Mouse (Mus musculus): ENCODE measurements around the gene Cdc14a. TPM values are rescaled to one million over a fixed set of nuclear protein-coding genes. Genes with fewer than 3 reads are reported as not detected.

The Cdc14a gene
- polyA plus RNA-seq, 1 experiment from 2014 or later, result 12.1 TPM

DNA sequence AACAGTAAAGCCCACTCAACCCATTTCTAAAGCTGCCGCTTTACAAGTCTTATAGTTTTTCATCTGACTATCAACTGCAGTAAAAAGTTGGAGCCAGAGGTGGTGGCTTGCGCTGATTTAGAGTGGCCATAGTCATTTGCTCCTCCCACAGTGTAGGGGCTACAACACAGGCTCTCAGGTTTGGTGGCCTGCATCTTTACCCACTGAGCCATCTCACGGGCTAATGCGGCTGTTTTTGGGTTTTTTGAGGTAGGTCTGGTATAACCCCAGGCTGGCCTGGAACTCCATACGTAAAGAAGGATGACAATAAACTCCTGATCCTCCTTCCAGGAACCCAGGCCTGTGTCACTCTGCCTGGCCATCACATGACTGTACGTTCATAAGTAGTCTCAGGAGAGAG lies 2.1 kb upstream of the Cdc14a start:
- peaks cover 5% of the 10 kb centered on the region; the same call in 1 of the 2 replicates for H3K36me3 ChIP-seq (ENCODE audit: insufficient read depth)
- peaks cover 7% of the 10 kb centered on the region; the same call in 1 of the 2 replicates for H3K4me1 ChIP-seq (ENCODE audit: insufficient read depth)
- DNase-seq (no peak), ATAC-seq (ENCODE audit: insufficient read depth) (no peak)
- no peak overlapping the region for H3K4me3 ChIP-seq (ENCODE audit: low read depth, low read length)
- 93% methylated on average over 6 of the region's 6 CpGs for WGBS
- H3K27ac ChIP-seq (ENCODE audit: low read depth), result no peak overlapping the region
- H3K4me2 ChIP-seq, result no peak overlapping the region
- no peaks in the 10 kb centered on the region for H3K27me3 ChIP-seq (ENCODE audit: insufficient read depth, low read length)
- H3K9ac ChIP-seq, result no peak overlapping the region
- H3K9me3 ChIP-seq (ENCODE audit: low read depth, low read length), result no peaks in the 10 kb centered on the region
- TF ChIP-seq CTCF (IDR thresholded peaks at IDR 0.05; ENCODE audit: low read depth), result no peak

- peak; percentile 54 for ATAC-seq (ENCODE audit: insufficient read depth)
- TF ChIP-seq CTCF (IDR thresholded peaks at IDR 0.05; ENCODE audit: low read depth), result peak; percentile 78
- DNase-seq, result peak; percentile 97
- peaks cover 7% of the 10 kb centered on the region; the same call in 1 of the 2 replicates for H3K4me1 ChIP-seq (ENCODE audit: insufficient read depth)
- H3K27ac ChIP-seq (ENCODE audit: low read depth), result peak overlapping the region; percentile 88
- H3K4me3 ChIP-seq (ENCODE audit: low read depth, low read length), result peak overlapping the region; percentile 92
- no peaks in the 10 kb centered on the region for H3K27me3 ChIP-seq (ENCODE audit: insufficient read depth, low read length)
- under 1% methylated on average over 11 of the region's 11 CpGs for WGBS
- H3K4me2 ChIP-seq, result peak overlapping the region; percentile 73
- H3K9ac ChIP-seq, result peak overlapping the region; percentile 85
- peaks cover 5% of the 10 kb centered on the region; the same call in 1 of the 2 replicates for H3K36me3 ChIP-seq (ENCODE audit: insufficient read depth)
- no peaks in the 10 kb centered on the region for H3K9me3 ChIP-seq (ENCODE audit: low read depth, low read length)
Measured at GRCm38 (mm10) chr3:116424973-116425284, 1.1 kb upstream of the Cdc14a start.

GRCm38 (mm10) chr3:116424160-116424972 lies 534 bp upstream of the Cdc14a start:
- peak overlapping the region; percentile 73 for H3K4me2 ChIP-seq
- peak overlapping the region; percentile 92 for H3K4me3 ChIP-seq (ENCODE audit: low read depth, low read length)
- no peaks in the 10 kb centered on the region for H3K9me3 ChIP-seq (ENCODE audit: low read depth, low read length)
- peak overlapping the region; percentile 85 for H3K9ac ChIP-seq
- peaks cover 7% of the 10 kb centered on the region; the same call in 1 of the 2 replicates for H3K4me1 ChIP-seq (ENCODE audit: insufficient read depth)
- H3K36me3 ChIP-seq (ENCODE audit: insufficient read depth), result peaks cover 8% of the 10 kb centered on the region; the same call in 1 of the 2 replicates
- no peak for DNase-seq
- 0% methylated on average over 32 of the region's 32 CpGs for WGBS
- peak overlapping the region; percentile 88 for H3K27ac ChIP-seq (ENCODE audit: low read depth)
- TF ChIP-seq CTCF (IDR thresholded peaks at IDR 0.05; ENCODE audit: low read depth), result no peak
- H3K27me3 ChIP-seq (ENCODE audit: insufficient read depth, low read length), result no peaks in the 10 kb centered on the region
- peak; percentile 7 for ATAC-seq (ENCODE audit: insufficient read depth)

GRCm38 (mm10) chr3:116422795-116423352 lies 958 bp downstream of the Cdc14a start:
- 0% methylated on average over 23 of the region's 23 CpGs for WGBS
- Histone ChIP-seq H3K4me3 (ENCODE audit: low read depth, low read length) (peak overlapping the region; percentile 92), H3K4me1 (ENCODE audit: insufficient read depth) (peaks cover 7% of the 10 kb centered on the region; the same call in 1 of the 2 replicates), H3K27ac (ENCODE audit: low read depth) (peak overlapping the region; percentile 88; the same call in 1 of the 2 replicates), H3K27me3 (ENCODE audit: insufficient read depth, low read length) (no peaks in the 10 kb centered on the region), H3K4me2 (peak overlapping the region; percentile 73), H3K9ac (peak overlapping the region; percentile 85), H3K36me3 (ENCODE audit: insufficient read depth) (peaks cover 8% of the 10 kb centered on the region; the same call in 1 of the 2 replicates), H3K9me3 (ENCODE audit: low read depth, low read length) (no peaks in the 10 kb centered on the region)
- DNase-seq, result peak; percentile 91
- no peak; the same call in 1 of the 2 replicates for ATAC-seq (ENCODE audit: insufficient read depth)
- TF ChIP-seq CTCF (IDR thresholded peaks at IDR 0.05; ENCODE audit: low read depth), result peak; percentile 65

GRCm38 (mm10) chr3:116422074-116422473 lies 1.8 kb downstream of the Cdc14a start:
- Histone ChIP-seq H3K4me2 (peak overlapping the region; percentile 73), H3K9me3 (ENCODE audit: low read depth, low read length) (no peaks in the 10 kb centered on the region), H3K4me3 (ENCODE audit: low read depth, low read length) (peak overlapping the region; percentile 92), H3K27ac (ENCODE audit: low read depth) (no peak overlapping the region), H3K36me3 (ENCODE audit: insufficient read depth) (peaks cover 8% of the 10 kb centered on the region; the same call in 1 of the 2 replicates), H3K9ac (peak overlapping the region; percentile 85), H3K27me3 (ENCODE audit: insufficient read depth, low read length) (no peaks in the 10 kb centered on the region), H3K4me1 (ENCODE audit: insufficient read depth) (peaks cover 7% of the 10 kb centered on the region; the same call in 1 of the 2 replicates)
- no peak for TF ChIP-seq CTCF (IDR thresholded peaks at IDR 0.05; ENCODE audit: low read depth)
- DNase-seq (no peak), ATAC-seq (ENCODE audit: insufficient read depth) (no peak)
- WGBS, result 34% methylated on average over 8 of the region's 8 CpGs

DNA sequence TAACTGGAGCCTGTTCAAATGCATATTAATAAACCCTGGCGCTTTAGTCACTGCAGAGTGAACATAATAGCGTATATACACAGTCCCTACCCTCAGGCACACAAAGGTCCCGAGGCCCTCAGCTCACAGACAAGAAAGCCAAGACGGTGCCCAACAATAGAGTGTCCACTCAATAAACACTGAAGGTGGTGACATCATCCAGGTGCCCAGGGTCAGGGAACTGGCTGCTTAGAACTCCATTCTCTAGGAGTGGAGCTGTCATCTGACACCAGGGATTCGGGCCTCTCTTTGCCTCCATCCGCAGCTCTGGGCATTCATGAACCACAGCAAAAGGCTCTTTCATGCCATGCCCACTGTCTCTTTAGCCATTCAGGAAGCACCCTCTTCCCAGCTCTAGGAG lies 2.7 kb downstream of the Cdc14a start:
- Histone ChIP-seq H3K4me2 (0 out of 2 replicates have a peak overlapping the region, but pooled peaks have one; percentile 15), H3K27ac (ENCODE audit: low read depth) (no peak overlapping the region), H3K27me3 (ENCODE audit: insufficient read depth, low read length) (no peaks in the 10 kb centered on the region), H3K4me3 (ENCODE audit: low read depth, low read length) (no peak overlapping the region), H3K9me3 (ENCODE audit: low read depth, low read length) (no peaks in the 10 kb centered on the region), H3K36me3 (ENCODE audit: insufficient read depth) (peaks cover 17% of the 10 kb centered on the region), H3K9ac (no peak overlapping the region), H3K4me1 (ENCODE audit: insufficient read depth) (peaks cover 7% of the 10 kb centered on the region; the same call in 1 of the 2 replicates)
- ATAC-seq (ENCODE audit: insufficient read depth), result no peak
- DNase-seq, result no peak
- WGBS, result 46% methylated on average over 6 of the region's 6 CpGs
- no peak for TF ChIP-seq CTCF (IDR thresholded peaks at IDR 0.05; ENCODE audit: low read depth)

DNA sequence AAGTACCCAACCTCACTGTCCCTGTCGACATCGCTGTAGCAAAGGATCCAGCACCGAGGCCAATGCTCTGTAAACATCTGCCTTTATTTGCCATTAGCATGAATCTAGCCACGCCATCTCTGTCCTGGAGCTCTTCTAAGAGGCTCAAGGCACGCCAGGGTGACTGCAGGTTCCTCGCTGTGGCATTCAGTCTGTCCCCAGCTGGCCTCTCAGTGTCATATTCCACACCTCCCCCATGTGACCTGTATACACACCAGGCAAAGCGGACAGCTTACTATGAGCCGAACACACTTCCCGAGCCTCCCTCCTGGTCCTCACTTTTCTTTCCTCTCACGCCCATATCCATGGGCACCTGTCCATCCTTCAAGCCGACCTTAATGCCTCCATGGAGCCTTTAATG lies 4.0 kb downstream of the Cdc14a start:
- TF ChIP-seq CTCF (IDR thresholded peaks at IDR 0.05; ENCODE audit: low read depth), result no peak
- peaks cover 21% of the 10 kb centered on the region for H3K36me3 ChIP-seq (ENCODE audit: insufficient read depth)
- no peak overlapping the region for H3K4me3 ChIP-seq (ENCODE audit: low read depth, low read length)
- no peak for ATAC-seq (ENCODE audit: insufficient read depth)
- H3K27ac ChIP-seq (ENCODE audit: low read depth), result no peak overlapping the region
- no peak overlapping the region for H3K9ac ChIP-seq
- peaks cover 7% of the 10 kb centered on the region; the same call in 1 of the 2 replicates for H3K4me1 ChIP-seq (ENCODE audit: insufficient read depth)
- 72% methylated on average over 11 of the region's 11 CpGs for WGBS
- H3K27me3 ChIP-seq (ENCODE audit: insufficient read depth, low read length), result no peaks in the 10 kb centered on the region
- no peak overlapping the region for H3K4me2 ChIP-seq
- no peaks in the 10 kb centered on the region for H3K9me3 ChIP-seq (ENCODE audit: low read depth, low read length)
- DNase-seq, result no peak
